Mouse (Mus musculus): ENCODE data around the gene Cdc45.

Gene Cdc45

GRCm38 (mm10) chr16:18788627-18789406, 23.0 kb downstream of the Cdc45 start:
- no peak for DNase-seq (ENCODE audit: low spot score in 2 of 2)

GRCm38 (mm10) chr16:18786652-18787051, 25.1 kb downstream of the Cdc45 start:
- no peak for DNase-seq (ENCODE audit: low spot score in 2 of 2)

- DNase-seq (ENCODE audit: low spot score in 2 of 2) = no peak
Measured at GRCm38 (mm10) chr16:18785485-18785884, 26.3 kb downstream of the Cdc45 start.

GRCm38 (mm10) chr16:18785025-18785424, 26.8 kb downstream of the Cdc45 start:
- DNase-seq (ENCODE audit: low spot score in 2 of 2) = no peak

- DNase-seq (ENCODE audit: low spot score in 2 of 2) = no peak
Measured at GRCm38 (mm10) chr16:18781810-18782209, 30.0 kb downstream of the Cdc45 start.

GRCm38 (mm10) chr16:18778461-18778860, 33.3 kb downstream of the Cdc45 start:
- no peak for DNase-seq (ENCODE audit: low spot score in 2 of 2)

GRCm38 (mm10) chr16:18777101-18778080, 34.4 kb downstream of the Cdc45 start:
- DNase-seq (ENCODE audit: low spot score in 2 of 2) = no peak

- DNase-seq (ENCODE audit: low spot score in 2 of 2) = no peak
Measured at GRCm38 (mm10) chr16:18776556-18777100, 35.2 kb downstream of the Cdc45 start, which contains the start of gene Cldn5. Cldn5 (plus strand) TSS chr16:18776847.

GRCm38 (mm10) chr16:18775621-18776555, 35.9 kb downstream of the Cdc45 start:
- no peak for DNase-seq (ENCODE audit: low spot score in 2 of 2)

- no peak for DNase-seq (ENCODE audit: low spot score in 2 of 2)
Measured at GRCm38 (mm10) chr16:18773936-18774335, 37.9 kb downstream of the Cdc45 start.

GRCm38 (mm10) chr16:18769501-18769900, 42.3 kb downstream of the Cdc45 start:
- no peak for DNase-seq (ENCODE audit: low spot score in 2 of 2)

GRCm38 (mm10) chr16:18766390-18766789, 45.4 kb downstream of the Cdc45 start:
- no peak for DNase-seq (ENCODE audit: low spot score in 2 of 2)

GRCm38 (mm10) chr16:18762960-18763359, 48.8 kb downstream of the Cdc45 start:
- no peak for DNase-seq (ENCODE audit: low spot score in 2 of 2)

GRCm38 (mm10) chr16:18761734-18762133, 50.1 kb downstream of the Cdc45 start:
- DNase-seq (ENCODE audit: low spot score in 2 of 2) = no peak

GRCm38 (mm10) chr16:18751885-18752499, 59.8 kb downstream of the Cdc45 start:
- DNase-seq (ENCODE audit: low spot score in 2 of 2) = no peak

GRCm38 (mm10) chr16:18751101-18751500, 60.7 kb downstream of the Cdc45 start:
- DNase-seq (ENCODE audit: low spot score in 2 of 2) = no peak

GRCm38 (mm10) chr16:18746268-18747122, 65.3 kb downstream of the Cdc45 start:
- DNase-seq (ENCODE audit: low spot score in 2 of 2) = no peak

- DNase-seq (ENCODE audit: low spot score in 2 of 2) = no peak
Measured at GRCm38 (mm10) chr16:18738303-18738702, 73.5 kb downstream of the Cdc45 start.

GRCm38 (mm10) chr16:18733100-18733956, 78.5 kb downstream of the Cdc45 start:
- DNase-seq (ENCODE audit: low spot score in 2 of 2) = no peak

Measured in urinary bladder, postnatal 4 days (tissue).